Mouse (Mus musculus) kidney, adult 2 months (tissue): ENCODE data around the gene Cops4.

Source experiments
- CTCF ChIP-seq: fragments of 200-500 bp; conservative IDR thresholded peaks from 2 replicates; pipeline ENCODE4 v1.5.1; 2011; ENCODE audit warnings: low read depth, mild to moderate bottlenecking, control low read depth, low read length, moderate library complexity, mixed read lengths; ENCODE audit not compliant: insufficient read depth, insufficient read length
- POLR2A ChIP-seq: fragments of 200-500 bp; IDR thresholded peaks from one replicate; pipeline ENCODE4 v1.6.1; 2011; ENCODE audit warnings: low read depth, low read length, control low read depth

DNA sequence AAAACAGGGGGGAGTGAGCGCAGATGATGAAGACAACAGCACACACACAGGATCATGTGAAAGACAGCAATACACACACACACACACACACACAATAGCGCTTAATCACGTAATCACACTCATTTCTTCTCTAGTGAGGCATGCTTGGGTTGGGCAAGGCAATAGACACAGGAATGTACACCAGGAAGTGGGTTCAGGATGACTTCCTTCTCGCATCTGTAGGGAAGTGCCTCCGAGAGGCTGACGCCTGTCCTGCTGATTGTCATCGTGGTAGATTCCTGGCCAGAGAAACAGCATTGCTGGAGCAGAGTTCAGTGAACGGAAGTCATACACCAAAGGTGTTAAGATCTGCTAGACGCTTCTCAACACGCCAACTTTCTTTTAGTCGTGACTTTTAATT, 8.9 kb upstream of the Cops4 start:
- TF ChIP-seq POLR2A: no peak
- no peak for TF ChIP-seq CTCF
